In genomic region chr17:87174651-87175331, GRCm38 (mm10) we compare ENCODE assay signal across 11 mouse cellular contexts.
A peak's percentile ranks its signal among the peaks of the same experiment; 100 is the strongest.
DNase-seq lines count a peak whose midpoint lies in the region; ATAC-seq and TF ChIP-seq lines count a peak whose summit lies in the region.
"Had no signal": no experiment of that assay in that cellular context is flagged by ENCODE, and none has a peak within 500 bp of the region (broad histone marks: within the 10 kb centered on the region; RNA-seq: fewer than 3 reads in every experiment).

No protein-coding gene starts in this region.

- TF ChIP-seq EP300 in heart, postnatal 0 days (IDR thresholded peaks at IDR 0.05; ENCODE audit: low read depth), result no peak

- H3K27ac ChIP-seq in heart, postnatal 0 days (ENCODE audit: low read depth), result peak overlapping the region; percentile 55
- H3K27ac ChIP-seq: neural tube, embryonic 13.5 days had no signal

- no peaks in the 10 kb centered on the region for H3K36me3 ChIP-seq in heart, postnatal 0 days (replicated peaks; ENCODE audit: control insufficient read depth, insufficient read depth, low read length)
- H3K36me3 ChIP-seq: neural tube, embryonic 13.5 days had no signal

- peaks cover 6% of the 10 kb centered on the region; the same call in 1 of the 2 replicates for H3K9me3 ChIP-seq in heart, postnatal 0 days (replicated peaks; ENCODE audit: control insufficient read depth, low read length)

- WGBS in heart, postnatal 0 days, result 72% methylated on average over 9 of the region's 9 CpGs

- H3K4me1 ChIP-seq in heart, postnatal 0 days (ENCODE audit: control insufficient read depth, insufficient read depth), result peaks cover 27% of the 10 kb centered on the region

- TF ChIP-seq CTCF in heart, postnatal 0 days (IDR thresholded peaks at IDR 0.05; ENCODE audit: low read depth), result no peak

- peak; percentile 11 to 23 for DNase-seq in lung, adult 18-20 months
- no peak for DNase-seq in lung, postnatal 14 days
- peak; percentile 44 for DNase-seq in adrenal gland, postnatal 25 days
- DNase-seq in heart, postnatal 0 days (ENCODE audit: low spot score), result no peak
- peak; percentile 23 for DNase-seq in ovary, postnatal 10 days (ENCODE audit: low spot score)
- DNase-seq in cerebellum, adult 11 months, result no peak
- no peak for DNase-seq in frontal cortex, postnatal 10 days (ENCODE audit: low spot score in 2 of 2)
- DNase-seq: cerebellum, adult 9-10 months; forebrain, postnatal 0 days had no signal

- no peak overlapping the region for H3K4me2 ChIP-seq in heart, postnatal 0 days (ENCODE audit: low read depth, low read length)
- H3K4me2 ChIP-seq: neural tube, embryonic 13.5 days had no signal

- ATAC-seq in heart, postnatal 0 days (ENCODE audit: insufficient read depth, low read depth), result no peak
- no peak for ATAC-seq in CD4-positive, CD25-positive, alpha-beta regulatory T cell, adult 4 months
- ATAC-seq: forebrain, postnatal 0 days had no signal

- no peak overlapping the region for H3K9ac ChIP-seq in heart, postnatal 0 days (replicated peaks; ENCODE audit: low read depth, low read length)
- H3K9ac ChIP-seq: forebrain, postnatal 0 days; neural tube, embryonic 13.5 days had no signal

- no peaks in the 10 kb centered on the region for H3K27me3 ChIP-seq in heart, postnatal 0 days (ENCODE audit: control insufficient read depth, insufficient read depth, low read length)
- H3K27me3 ChIP-seq: neural tube, embryonic 13.5 days had no signal

- H3K4me3 ChIP-seq in heart, postnatal 0 days (ENCODE audit: low read depth, low read length), result no peak overlapping the region
- H3K4me3 ChIP-seq: neural tube, embryonic 13.5 days had no signal

Comparison
In these comparisons a context has a peak if more than half of its experiments do, and no peak if none do; other contexts are left out.
1. DNase-seq: peak in lung, adult 18-20 months (2 of 2), adrenal gland, postnatal 25 days (single experiment) and ovary, postnatal 10 days (single experiment); none in lung, postnatal 14 days (single experiment), heart, postnatal 0 days (single experiment), cerebellum, adult 11 months (single experiment) and frontal cortex, postnatal 10 days (0 of 2).